Mouse (Mus musculus) liver, adult 2 months (tissue): Measurements from ENCODE around the gene Cacna2d3. TPM values are rescaled to one million over a fixed set of nuclear protein-coding genes. Genes with fewer than 3 reads are reported as not detected.

Experiments
- DNase-seq: peaks from one replicate; pipeline ENCODE4 v3.0.0-alpha.2; 2011; ENCODE audit warnings: low read depth, low spot score; ENCODE audit errors: extremely low read depth
- H3K27ac ChIP-seq: fragments of 200-500 bp; replicated peaks from 2 replicates; pipeline ENCODE4 v1.5.1; 2012; ENCODE audit warnings: low read depth, mild to moderate bottlenecking, control low read depth, inconsistent platforms, low read length; ENCODE audit not compliant: insufficient read depth
- H3K27me3 ChIP-seq: fragments of 200-500 bp; 2 replicates; pipeline ENCODE4 v1.6.1; 2012; ENCODE audit warnings: mild to moderate bottlenecking, moderate library complexity, low read length, inconsistent platforms; ENCODE audit not compliant: control insufficient read depth, insufficient read depth
- H3K36me3 ChIP-seq: fragments of 200-500 bp; 2 replicates; pipeline ENCODE4 v1.6.1; 2012; ENCODE audit warnings: low read length, inconsistent platforms; ENCODE audit not compliant: control insufficient read depth, insufficient read depth
- H3K4me1 ChIP-seq: fragments of 200-500 bp; 2 replicates; pipeline ENCODE4 v1.6.1; 2011; ENCODE audit warnings: low read length; ENCODE audit not compliant: control insufficient read depth, insufficient read depth
- H3K4me3 ChIP-seq: fragments of 200-500 bp; 2 replicates; pipeline ENCODE4 v1.5.1; 2011; ENCODE audit warnings: low read depth, mild to moderate bottlenecking, control low read depth, low read length, moderate library complexity; ENCODE audit not compliant: insufficient read depth
- H3K79me2 ChIP-seq: fragments of 200-500 bp; 2 replicates; pipeline ENCODE4 v1.6.1; 2012; ENCODE audit warnings: inconsistent platforms, mild to moderate bottlenecking, low read length, moderate library complexity; ENCODE audit not compliant: control insufficient read depth, insufficient read depth
- H3K9ac ChIP-seq: fragments of 200-500 bp; 2 replicates; pipeline ENCODE4 v1.6.1; 2012; ENCODE audit warnings: low read depth, mild to moderate bottlenecking, control low read depth, inconsistent platforms, low read length
- CTCF ChIP-seq: fragments of 200-500 bp; IDR thresholded peaks from 2 replicates; pipeline ENCODE4 v1.5.1; 2011; ENCODE audit warnings: low read depth, low read length, control low read depth
- POLR2A ChIP-seq: fragments of 200-500 bp; IDR thresholded peaks from 2 replicates; pipeline ENCODE4 v1.6.1; 2011; ENCODE audit warnings: low read length, control low read depth; ENCODE audit not compliant: insufficient read depth; ENCODE audit errors: extremely low read depth
- WGBS: fragments of 180-500 bp; shearing (Covaris S2); methylation state at CpG from one replicate; pipeline ENCODE4 v1.1.7; 2018; 5-methylcytosine and 5-hydroxymethylcytosine counted together
- polyA plus RNA-seq: library from polyadenylated mRNA; depleted of rRNA; stranded (reverse); fragments of >200 nt; gene quantifications from 2 replicates; pipeline ENCODE4 v1.2.3, GENCODE M21; 2012
- total RNA-seq: library from RNA; depleted of rRNA; stranded (reverse); fragments of >200 nt; gene quantifications from 2 replicates; pipeline ENCODE4 v1.2.3, GENCODE M21; 2014

The Cacna2d3 gene
- total and polyA plus RNA-seq, 2 experiments, result not detected

DNA sequence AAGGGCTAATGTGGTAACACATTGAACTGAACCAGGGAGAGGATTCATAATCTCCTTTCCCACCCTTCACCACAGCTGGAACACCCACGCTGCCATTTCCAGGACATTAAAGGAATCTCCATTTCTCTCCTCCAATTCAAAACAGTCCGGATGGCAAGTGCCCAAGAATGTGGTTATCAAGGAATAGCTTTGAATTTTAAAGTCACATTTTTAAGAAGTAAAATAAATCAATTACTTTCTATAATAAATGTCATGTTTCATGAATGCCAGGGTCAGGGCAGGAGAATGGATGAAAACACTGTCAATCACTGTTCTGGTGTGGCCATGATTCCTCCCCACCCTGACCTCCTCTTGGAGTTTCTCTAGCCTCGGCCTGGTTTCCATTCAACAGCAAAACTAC lies 333.9 kb downstream of the Cacna2d3 start:
- H3K4me3 ChIP-seq, result no peak overlapping the region
- H3K27me3 ChIP-seq, result no peaks in the 10 kb centered on the region
- H3K4me1 ChIP-seq, result no peaks in the 10 kb centered on the region
- no peak overlapping the region for H3K9ac ChIP-seq
- TF ChIP-seq CTCF (no peak), POLR2A (no peak)
- WGBS, result 69% methylated on average over 3 of the region's 3 CpGs
- no peak overlapping the region for H3K27ac ChIP-seq
- no peaks in the 10 kb centered on the region for H3K36me3 ChIP-seq
- H3K79me2 ChIP-seq, result no peaks in the 10 kb centered on the region
- DNase-seq, result no peak

DNA sequence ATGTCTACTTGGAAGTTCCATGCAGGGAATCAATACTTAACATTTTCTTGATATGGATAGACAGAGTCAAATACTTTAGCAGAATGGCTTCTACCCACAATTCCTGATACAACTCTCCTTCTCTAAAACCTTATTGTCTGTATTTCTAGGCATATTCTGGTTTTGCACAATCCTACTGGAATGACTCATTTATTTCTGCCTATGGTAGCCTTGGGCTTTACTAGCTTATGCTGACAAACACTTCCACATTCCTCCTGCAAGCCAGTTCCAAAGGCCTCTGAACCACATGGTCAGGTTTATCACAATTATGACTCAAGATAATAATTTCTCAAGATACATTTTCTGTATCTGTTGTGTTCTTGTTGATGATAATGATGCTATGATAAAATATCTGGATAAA lies 336.2 kb downstream of the Cacna2d3 start:
- Histone ChIP-seq H3K27ac (no peak overlapping the region), H3K27me3 (no peaks in the 10 kb centered on the region), H3K4me1 (no peaks in the 10 kb centered on the region), H3K36me3 (no peaks in the 10 kb centered on the region), H3K9ac (no peak overlapping the region), H3K4me3 (no peak overlapping the region), H3K79me2 (no peaks in the 10 kb centered on the region)
- TF ChIP-seq CTCF (no peak), POLR2A (no peak)
- no peak for DNase-seq

DNA sequence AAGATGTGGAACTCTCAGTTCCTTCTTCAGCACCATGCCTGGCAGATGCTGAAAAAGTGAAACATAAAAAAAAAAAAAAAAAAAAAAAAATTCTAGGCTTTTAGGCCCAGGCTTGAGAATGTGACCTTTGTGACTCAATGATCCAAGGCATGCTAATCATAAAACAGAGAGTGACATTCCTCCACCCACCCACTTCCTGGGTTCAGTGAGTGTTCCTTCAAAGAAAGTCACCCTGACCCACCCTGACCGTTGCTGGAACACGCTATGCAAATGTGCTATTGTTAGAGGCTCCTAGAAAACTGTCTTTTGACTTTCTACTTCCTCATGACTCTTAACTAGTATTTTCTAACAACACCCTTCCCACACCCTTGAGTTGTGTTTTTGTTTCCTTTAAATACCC lies 338.9 kb downstream of the Cacna2d3 start:
- no peak for DNase-seq
- Histone ChIP-seq H3K36me3 (no peaks in the 10 kb centered on the region), H3K4me3 (no peak overlapping the region), H3K4me1 (no peaks in the 10 kb centered on the region), H3K79me2 (no peaks in the 10 kb centered on the region), H3K27ac (no peak overlapping the region), H3K9ac (no peak overlapping the region), H3K27me3 (no peaks in the 10 kb centered on the region)
- WGBS, result 84% methylated on average over 2 of the region's 2 CpGs
- no peak for TF ChIP-seq POLR2A
- no peak for TF ChIP-seq CTCF

DNA sequence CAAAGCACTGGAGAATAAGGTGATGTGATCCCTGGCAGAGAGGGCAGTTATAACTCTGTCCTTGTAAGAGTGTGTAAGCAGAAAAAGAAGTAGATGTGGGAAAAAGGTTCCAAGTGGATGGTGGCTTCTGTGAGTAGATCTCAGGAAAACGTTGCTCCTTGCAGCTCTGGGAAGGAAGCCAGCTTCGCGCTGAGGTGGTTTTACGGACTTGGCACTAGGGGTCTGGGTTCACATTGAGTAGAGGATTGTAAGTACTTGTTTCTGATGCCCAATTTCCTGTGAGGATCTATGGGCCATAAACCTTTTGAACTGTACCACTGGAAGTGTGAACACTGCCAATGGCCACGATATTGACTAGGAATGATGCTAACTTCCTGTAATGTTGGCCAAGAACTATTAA lies 354.8 kb downstream of the Cacna2d3 start:
- H3K36me3 ChIP-seq, result no peaks in the 10 kb centered on the region
- H3K4me3 ChIP-seq, result no peak overlapping the region
- no peaks in the 10 kb centered on the region for H3K27me3 ChIP-seq
- no peaks in the 10 kb centered on the region for H3K4me1 ChIP-seq
- DNase-seq, result no peak
- WGBS, result 84% methylated on average over 5 of the region's 5 CpGs
- H3K9ac ChIP-seq, result no peak overlapping the region
- H3K27ac ChIP-seq, result no peak overlapping the region
- no peak for TF ChIP-seq CTCF
- no peak for TF ChIP-seq POLR2A
- no peaks in the 10 kb centered on the region for H3K79me2 ChIP-seq

DNA sequence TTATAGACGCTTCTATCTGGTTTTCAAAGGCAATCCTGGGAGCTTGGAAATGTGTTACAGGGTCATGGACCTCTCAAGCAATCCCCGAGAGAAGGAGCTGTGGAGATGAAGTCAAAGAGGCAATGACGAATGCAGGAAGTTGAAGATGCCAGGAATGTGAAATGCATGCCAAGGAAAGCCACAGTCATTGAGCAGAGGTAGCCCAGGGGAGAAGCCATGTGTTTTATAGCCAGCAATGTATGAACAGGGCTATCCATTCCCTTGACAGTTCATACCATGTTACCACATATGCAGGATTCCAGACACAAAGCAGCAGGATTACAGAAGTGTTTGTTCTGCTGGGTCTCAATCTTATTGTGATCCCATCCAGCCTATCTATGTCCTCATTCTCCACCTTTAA lies 359.2 kb downstream of the Cacna2d3 start:
- Histone ChIP-seq H3K27ac (no peak overlapping the region), H3K36me3 (no peaks in the 10 kb centered on the region), H3K9ac (no peak overlapping the region), H3K27me3 (no peaks in the 10 kb centered on the region), H3K4me3 (no peak overlapping the region), H3K4me1 (no peaks in the 10 kb centered on the region), H3K79me2 (no peaks in the 10 kb centered on the region)
- no peak for TF ChIP-seq CTCF
- TF ChIP-seq POLR2A, result no peak
- DNase-seq, result no peak
- 59% methylated on average over 3 of the region's 3 CpGs for WGBS

DNA sequence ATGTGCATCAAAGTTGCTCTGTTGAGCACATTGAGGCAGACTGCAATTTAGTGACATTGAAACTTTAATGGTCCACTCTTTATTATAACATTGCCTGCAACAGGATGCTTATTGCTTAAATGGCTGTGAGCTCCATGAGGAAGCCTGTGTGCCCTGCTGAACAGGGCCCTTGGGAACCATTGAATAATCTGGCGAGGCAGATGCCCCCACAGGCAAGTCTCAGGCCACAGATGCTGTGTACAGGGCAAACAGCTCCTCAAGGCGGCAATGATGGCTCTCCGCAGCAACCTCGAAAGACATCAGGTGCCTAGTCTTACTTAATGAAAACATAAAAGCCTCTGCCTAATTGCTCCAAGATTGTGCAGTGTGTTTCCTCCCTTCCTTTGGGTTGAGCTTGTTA lies 371.0 kb downstream of the Cacna2d3 start:
- 71% methylated on average over 4 of the region's 4 CpGs for WGBS
- H3K27ac ChIP-seq, result no peak overlapping the region
- H3K9ac ChIP-seq, result no peak overlapping the region
- H3K4me1 ChIP-seq, result no peaks in the 10 kb centered on the region
- no peaks in the 10 kb centered on the region for H3K36me3 ChIP-seq
- DNase-seq, result no peak
- H3K4me3 ChIP-seq, result no peak overlapping the region
- TF ChIP-seq CTCF (no peak), POLR2A (no peak)
- no peaks in the 10 kb centered on the region for H3K27me3 ChIP-seq
- no peaks in the 10 kb centered on the region for H3K79me2 ChIP-seq
